Mouse (Mus musculus) brain, embryonic 14.5 days (tissue): ENCODE data around the gene Trpv2. TPM values are rescaled to one million over a fixed set of nuclear protein-coding genes. Genes with fewer than 3 reads are reported as not detected.

Experiments used
- DNase-seq: peaks from one replicate; pipeline ENCODE4 v3.0.0-alpha.2; 2011; ENCODE audit warnings: low read depth
- CTCF ChIP-seq: fragments of 200-500 bp; IDR thresholded peaks from 2 replicates; pipeline ENCODE4 v1.5.1; 2012; ENCODE audit warnings: inconsistent platforms, mild to moderate bottlenecking, moderate library complexity, borderline replicate concordance; ENCODE audit not compliant: insufficient read depth, insufficient read length; ENCODE audit errors: extremely low read depth
- POLR2A ChIP-seq: fragments of 200-500 bp; IDR thresholded peaks from 2 replicates; pipeline ENCODE4 v1.6.1; 2012; ENCODE audit warnings: mild to moderate bottlenecking, inconsistent platforms, borderline replicate concordance; ENCODE audit not compliant: poor library complexity, insufficient read depth, insufficient read length, severe bottlenecking; ENCODE audit errors: extremely low read depth
- polyA plus RNA-seq: library from polyadenylated mRNA; depleted of rRNA; stranded (reverse); fragments of >200 nt; gene quantifications from 2 replicates; pipeline ENCODE4 v1.2.3, GENCODE M21; 2012

The Trpv2 gene
- polyA plus RNA-seq, 1 experiment, result 26.3 TPM

- no peak for DNase-seq
- TF ChIP-seq POLR2A (no peak), CTCF (no peak)
Observed at GRCm38 (mm10) chr11:62608826-62609675, 34.8 kb downstream of the Trpv2 start.

GRCm38 (mm10) chr11:62610304-62610703, 36.0 kb downstream of the Trpv2 start:
- TF ChIP-seq POLR2A (no peak), CTCF (no peak)
- no peak for DNase-seq

- DNase-seq, result peak; percentile 66
Observed at GRCm38 (mm10) chr11:62612604-62613003, 38.3 kb downstream of the Trpv2 start.

GRCm38 (mm10) chr11:62613657-62614365, 39.5 kb downstream of the Trpv2 start:
- no peak for TF ChIP-seq POLR2A
- peak; percentile 100 for TF ChIP-seq CTCF
- peak; percentile 99 for DNase-seq

More at GRCm38 (mm10) chr11:62612604-62613003, 38.3 kb downstream of the Trpv2 start:
- TF ChIP-seq POLR2A (no peak), CTCF (no peak)

GRCm38 (mm10) chr11:62614876-62615410, 40.7 kb downstream of the Trpv2 start:
- TF ChIP-seq POLR2A (no peak), CTCF (no peak)
- DNase-seq, result no peak

GRCm38 (mm10) chr11:62615456-62615855, 41.2 kb downstream of the Trpv2 start:
- DNase-seq, result no peak
- TF ChIP-seq CTCF (no peak), POLR2A (no peak)

GRCm38 (mm10) chr11:62621079-62621478, 46.8 kb downstream of the Trpv2 start:
- no peak for DNase-seq
- no peak for TF ChIP-seq POLR2A
- TF ChIP-seq CTCF, result no peak

GRCm38 (mm10) chr11:62621586-62622283, 47.4 kb downstream of the Trpv2 start:
- TF ChIP-seq POLR2A (no peak), CTCF (no peak)
- DNase-seq, result no peak

GRCm38 (mm10) chr11:62622850-62623249, 48.6 kb downstream of the Trpv2 start:
- TF ChIP-seq CTCF (no peak), POLR2A (no peak)
- no peak for DNase-seq

GRCm38 (mm10) chr11:62624341-62625291, 50.3 kb downstream of the Trpv2 start:
- peak; percentile 76 for DNase-seq
- no peak for TF ChIP-seq POLR2A
- no peak for TF ChIP-seq CTCF
